Mouse (Mus musculus) urinary bladder, adult 18-20 months (tissue): ENCODE results near the gene Elmo1.

Experiments
- DNase-seq, 2 experiments: peaks; one replicate each; pipeline ENCODE4 v3.0.0; 2022; ENCODE audit warnings: low spot score in 2 of 2, mixed read lengths in 2 of 2

The Elmo1 gene

DNA sequence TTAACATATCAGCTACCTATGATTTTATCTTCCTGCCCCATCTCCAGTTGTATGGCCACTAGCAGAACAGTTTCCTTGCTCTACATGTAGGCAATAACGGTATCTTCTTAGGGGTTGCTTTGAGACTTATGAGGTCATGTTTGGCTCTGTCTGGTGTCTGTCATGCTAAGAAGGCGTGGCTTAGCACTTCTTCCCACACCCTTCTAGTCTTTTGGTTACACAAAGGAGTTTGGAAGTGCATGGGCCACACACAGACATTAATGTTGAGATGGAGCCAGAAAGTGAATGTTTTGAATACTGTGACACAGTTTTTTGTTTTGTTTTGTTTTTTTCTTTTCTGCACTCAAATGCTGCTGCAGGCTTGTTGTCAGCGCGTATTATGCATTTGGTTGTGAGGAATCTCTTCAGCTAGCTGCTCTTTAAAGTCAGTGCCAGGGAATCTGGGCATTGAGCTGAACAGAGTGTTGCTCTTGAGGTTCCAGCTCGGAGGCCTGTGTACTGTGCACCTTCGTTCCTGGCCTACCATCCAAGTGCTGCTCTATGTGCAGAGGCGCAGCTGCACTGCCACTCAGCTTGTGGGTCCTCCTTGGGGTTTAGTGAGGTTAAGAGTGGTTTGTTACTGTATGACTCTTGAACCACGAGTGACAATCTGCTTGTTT is 31.1 kb downstream of the Elmo1 start:
- no peak for DNase-seq

DNA sequence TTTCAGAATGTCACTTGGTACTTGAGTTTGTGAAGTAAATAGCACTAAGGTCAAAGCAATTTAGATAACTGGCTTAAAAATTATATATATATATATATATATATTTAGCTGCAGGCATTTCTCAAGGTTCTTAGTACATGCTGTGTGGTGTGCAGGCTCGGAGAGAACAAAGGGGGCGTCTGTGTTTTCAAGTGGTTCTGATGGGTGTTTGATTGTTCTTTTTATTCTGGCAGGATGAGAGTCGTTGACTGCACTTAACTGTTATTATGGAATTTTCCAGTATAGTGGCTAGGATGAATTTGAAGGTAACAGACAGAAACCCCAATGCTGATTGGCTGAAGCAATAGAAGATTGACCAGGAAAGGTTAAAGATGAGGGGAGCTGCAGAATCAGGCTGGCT is 33.6 kb downstream of the Elmo1 start:
- DNase-seq, result no peak

DNA sequence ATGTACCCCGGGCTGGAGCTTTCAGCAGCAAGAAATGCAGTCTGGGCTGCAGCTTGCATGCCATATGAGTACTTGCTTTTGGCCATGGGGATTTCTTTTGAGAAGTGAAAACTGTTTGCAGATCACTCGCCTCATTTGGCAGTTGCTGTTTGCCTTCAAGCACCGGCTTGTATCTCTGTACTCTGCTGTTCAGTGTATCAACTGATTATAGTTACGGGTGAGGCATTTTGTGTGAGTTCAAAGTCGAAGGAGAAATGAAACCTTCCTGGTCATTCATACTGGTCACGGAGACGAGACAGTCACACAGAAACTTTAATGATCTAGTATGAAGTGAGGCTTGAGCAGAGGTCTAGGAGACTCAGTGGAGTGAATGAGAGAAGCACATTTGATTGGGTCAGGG is 34.6 kb downstream of the Elmo1 start:
- DNase-seq, result no peak

DNA sequence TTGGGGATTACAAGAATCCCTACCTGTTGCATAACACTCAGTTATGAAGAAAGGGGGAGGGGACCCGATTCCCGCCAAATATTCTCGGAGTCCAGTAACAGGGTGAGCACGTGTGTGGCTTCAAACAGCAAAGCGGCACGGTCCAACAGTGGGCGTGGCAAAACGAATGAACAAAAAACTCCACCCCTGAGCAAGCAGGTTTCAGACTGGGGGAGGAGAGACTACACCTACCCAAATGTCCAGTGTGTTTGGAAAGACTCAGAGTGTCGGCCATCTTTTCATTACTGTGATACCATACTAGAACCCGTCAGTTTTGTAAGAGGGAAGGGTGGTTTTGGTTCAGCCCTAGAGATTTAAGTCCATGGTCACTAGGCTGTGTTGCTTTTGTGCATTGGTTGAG is 35.4 kb downstream of the Elmo1 start:
- no peak for DNase-seq

DNA sequence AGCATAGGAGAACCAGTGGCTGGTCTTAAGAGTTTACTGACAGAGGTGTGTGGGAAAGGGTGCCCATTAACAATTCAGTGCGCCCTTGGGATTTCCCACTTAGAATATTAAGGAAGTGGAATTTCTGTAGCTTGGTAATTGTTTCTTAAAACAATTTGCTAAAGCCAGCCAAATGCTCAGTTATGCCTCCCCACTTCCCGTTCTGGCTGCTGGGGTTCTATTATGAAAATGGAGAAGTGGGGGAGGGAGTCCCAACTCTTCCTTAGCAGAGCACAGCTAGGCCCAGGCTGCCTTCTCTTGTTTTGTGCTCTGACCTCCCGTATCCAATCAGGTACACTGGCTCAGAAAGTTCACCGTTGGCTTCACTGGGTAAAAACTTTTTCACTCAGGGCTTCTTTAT is 37.2 kb downstream of the Elmo1 start:
- no peak for DNase-seq

DNA sequence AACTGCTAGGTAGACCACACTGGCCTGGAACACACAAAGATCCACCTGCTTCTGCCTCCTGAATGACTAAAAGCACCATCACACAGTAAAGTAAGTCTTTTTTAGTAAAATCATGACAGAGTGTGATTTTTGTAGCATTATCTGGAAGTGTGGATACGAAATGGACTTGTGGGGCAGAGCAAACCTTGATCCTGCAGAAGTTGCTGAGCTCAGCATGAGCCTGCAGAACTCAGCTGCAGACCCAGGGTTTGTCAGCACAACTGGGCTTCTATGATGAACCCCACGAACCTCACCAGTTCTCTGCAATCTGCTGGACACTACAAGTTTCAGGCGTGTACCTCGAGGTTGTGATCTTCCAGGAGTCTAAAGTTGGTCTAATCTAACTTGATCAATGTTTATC is 37.7 kb downstream of the Elmo1 start:
- DNase-seq, result no peak

DNA sequence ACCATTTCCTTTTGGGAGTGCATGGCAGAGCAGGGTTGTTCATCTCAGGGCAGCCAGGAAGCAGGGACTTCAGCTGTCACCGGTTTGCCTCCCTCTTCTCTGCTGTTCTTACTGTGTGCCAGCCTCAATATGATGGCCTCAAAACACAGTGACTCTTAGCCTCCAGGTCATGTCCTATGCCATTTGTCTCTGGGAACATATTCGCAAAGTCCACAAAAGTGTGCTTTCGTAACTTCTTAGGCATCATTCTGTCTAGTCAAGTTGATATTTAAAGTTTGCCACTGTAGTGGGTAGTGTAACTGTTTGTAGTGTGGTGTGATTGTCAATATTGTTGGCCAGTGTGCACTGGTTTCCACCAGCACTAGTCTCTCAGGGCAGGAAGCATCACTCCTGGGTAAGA is 40.3 kb downstream of the Elmo1 start:
- no peak for DNase-seq

DNA sequence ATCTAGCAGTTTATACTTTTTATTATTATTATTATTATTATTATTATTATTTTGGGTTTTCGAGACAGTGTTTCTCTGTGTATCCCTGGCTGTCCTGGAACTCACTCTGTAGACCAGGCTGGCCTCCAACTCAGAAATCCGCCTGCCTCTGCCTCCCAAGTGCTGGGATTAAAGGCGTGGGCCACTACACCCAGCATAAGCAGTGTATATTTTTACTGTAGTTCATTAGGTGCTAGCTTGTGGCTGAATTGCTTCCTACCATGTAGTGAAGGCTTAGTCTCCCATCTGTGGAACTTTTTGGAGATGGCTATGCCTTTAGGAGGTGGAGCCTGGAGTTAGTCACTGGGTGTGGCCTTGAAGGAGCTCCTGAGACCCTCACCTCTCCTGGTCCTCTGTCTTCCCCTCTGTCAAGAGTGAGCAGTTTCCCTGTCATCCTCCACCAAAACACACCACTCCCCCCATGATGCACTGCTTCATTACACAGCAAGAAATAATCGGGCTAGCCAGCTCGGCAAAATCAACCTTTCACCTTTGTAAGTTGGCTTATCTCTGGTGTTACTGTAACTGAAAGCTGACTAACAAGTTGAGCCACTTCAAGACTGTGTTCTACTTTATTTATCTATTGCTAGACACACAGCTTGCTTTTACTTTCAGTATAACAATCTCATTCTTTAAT is 41.1 kb downstream of the Elmo1 start:
- peak in 1 of 2 experiments; percentile 38 for DNase-seq

DNA sequence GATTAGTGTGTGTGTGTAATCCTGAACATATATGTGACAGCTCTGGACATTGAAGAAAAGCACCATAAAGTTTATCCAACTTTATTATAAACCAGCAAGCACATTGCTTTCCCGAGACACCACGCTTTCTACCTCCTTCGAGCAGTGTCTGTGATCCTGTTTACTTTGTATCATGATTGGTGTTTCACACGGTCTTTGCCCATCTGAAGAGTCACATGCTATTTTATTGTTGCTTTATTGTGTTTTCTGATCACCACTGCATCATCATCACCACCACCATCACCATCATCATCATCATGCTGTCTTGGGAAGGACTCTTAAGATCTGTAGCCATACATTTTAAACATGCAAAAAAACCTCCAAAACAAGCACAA is 41.6 kb downstream of the Elmo1 start:
- no peak for DNase-seq

DNA sequence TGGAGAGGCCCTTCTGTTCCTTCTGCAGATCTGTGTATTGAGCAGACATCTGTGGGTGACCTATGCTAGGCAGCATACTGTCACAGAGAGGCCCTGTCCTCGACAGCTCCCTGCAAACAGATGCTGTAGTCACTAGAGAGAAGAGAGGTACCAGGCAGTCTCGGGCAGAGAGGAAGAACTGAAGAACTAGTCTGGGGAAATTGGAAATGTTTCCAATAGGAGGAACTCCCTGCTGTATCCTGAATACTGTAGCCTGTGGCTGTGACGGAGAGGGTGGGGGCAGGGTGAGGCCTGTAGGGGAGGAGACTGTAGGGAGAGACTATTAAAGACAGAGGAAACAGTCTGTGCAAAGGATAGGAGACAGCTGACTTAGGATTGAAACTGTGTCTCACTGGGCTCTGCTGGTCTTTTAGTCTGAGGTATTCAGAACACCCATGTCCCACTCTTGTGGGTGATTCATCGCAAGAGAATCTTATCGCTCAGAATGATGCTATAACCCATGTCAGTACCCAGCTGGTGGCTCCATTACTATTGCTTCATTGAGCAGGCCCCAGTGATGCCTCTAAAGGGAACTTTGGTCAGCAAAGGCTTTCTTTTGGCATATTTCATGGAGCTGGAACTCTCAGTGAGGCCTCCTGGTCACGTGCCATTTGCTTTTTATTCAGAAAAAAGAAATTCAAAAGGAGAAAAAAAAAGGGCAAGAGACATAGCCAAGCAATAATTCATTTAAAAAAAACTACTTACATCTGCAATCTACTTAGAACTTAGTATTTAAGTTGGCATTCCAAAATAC is 43.4 kb downstream of the Elmo1 start:
- no peak for DNase-seq

DNA sequence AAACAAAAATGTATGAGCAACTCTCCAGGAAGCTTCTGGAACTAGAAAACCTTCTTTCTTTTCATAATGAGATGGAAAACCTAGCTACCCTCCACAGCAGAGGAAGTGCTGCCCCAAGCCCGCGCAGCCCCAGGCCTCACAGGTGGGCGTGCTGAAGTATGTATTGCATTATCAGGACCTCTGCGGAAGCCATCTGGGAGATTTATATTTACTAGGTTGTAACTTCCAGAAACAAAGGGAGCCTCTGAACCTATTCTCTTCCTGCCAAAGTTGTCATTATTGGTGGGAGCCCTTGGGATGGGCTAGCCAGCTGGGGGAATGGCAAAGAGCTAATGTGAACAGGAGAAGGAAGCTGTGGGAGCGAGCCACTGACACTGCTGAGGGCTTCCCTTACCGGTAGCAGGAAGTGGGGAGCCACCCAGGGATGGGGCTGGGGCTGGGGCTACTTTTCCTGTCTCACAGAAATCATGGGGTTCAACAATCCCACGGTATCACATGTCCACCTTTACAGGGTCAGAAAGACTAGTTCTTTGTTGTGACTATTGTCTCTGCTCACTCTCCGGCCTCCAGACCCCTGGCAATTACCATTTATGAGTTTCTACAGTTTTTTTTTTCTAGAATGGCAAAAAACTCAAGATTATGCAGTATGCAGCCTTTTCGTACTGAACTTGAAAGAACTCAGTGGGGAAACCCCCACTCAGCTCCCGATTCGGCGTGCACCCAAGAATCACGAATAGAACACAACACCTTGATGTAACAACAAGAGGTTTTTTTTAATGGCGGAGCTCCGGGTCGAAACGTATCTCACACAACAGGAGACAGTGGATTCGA is 44.2 kb downstream of the Elmo1 start:
- DNase-seq, result no peak

DNA sequence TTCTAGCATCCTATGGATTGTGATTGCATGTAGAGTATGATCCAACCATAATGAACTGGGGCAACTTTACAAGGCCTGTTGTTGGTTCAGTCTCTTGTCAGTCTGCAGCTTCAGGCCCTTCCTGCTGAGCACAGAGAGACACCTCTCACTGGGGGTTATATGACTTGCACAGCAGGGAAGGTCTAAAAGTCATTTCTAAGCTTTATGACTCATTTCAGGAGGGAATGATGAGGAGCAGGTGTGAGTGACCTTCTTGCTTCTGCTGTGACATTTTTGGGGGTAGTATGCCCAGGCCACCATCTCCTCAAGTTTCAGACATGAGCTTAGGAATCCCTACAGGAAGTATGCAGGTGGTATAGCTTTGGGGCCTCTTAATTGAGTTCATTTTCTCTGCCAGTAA is 46.4 kb downstream of the Elmo1 start:
- DNase-seq, result no peak

DNA sequence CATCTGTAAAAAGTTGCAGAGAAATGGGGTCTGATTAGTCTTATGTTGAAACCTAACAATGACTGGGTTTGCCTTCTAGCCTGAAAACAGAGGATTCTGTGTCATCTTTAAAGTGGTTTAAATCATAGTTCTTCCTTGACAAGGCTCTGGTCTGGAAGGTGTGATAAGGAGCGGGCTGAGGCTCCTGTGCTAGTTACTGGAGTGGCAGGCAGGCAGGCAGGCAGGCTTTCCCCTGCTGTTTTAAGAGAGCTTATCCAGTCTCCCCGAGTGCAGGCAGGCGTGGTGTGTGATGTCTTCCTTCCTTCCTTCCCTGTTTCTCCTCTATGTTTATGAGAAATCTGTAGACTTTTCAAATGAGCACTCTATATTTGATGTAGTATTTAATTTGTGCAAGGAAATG is 48.1 kb downstream of the Elmo1 start:
- no peak for DNase-seq

DNA sequence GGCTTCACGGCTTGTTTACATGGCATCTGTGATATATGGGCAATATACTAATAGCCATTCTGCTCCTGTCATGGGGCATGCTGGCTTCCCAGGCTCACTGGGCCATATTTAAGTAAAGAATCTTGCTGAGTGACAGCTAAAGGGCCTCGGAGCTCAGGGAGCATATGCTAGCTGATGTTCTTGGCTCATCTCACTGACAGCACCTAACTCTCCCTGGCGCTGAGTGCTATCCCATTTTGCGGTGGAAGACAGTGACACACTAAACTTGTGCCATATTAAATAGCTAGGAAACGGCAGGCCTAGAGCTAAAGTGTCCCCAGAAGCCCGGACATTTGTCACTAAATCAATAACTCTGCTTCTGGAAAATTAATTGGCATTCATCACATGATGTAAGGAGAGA is 48.7 kb downstream of the Elmo1 start:
- no peak for DNase-seq

DNA sequence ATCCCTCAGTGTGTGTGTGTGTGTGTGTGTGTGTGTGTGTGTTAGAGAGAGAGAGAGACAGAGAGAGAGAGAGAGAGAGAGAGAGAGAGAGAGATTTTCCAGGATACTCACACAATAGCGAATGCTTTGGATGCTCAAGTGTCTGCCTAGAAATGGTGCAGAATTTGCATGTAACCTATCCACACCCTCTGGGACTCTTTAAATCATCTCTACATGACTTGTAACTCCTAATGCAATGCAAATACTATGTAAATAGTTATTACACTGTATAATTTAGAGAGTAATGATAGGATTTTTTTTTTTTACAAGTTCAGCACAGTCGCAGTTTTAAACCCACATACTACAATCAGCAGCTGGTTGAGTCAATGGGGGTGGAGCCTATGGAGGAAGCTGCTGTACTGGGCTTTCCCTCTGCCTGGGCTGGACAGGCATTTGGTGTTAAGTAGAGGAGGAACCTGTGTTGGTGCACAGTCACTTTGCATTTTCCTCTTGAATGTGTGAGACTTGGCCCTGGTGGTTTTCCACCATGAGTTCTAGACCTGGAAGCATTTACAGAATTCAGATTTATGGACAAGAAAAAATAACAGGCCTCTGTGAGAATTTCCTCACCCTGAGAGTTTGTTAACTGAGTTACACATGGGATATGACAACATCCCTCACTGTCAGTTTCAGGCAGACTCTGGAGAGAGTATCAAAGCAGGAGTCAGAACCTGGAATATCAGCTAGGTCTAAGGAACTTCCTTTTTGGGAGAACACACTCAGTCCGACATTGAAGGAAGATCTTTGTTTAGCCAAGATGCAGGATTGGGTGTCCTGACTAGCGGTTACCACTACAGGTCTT is 49.6 kb downstream of the Elmo1 start:
- DNase-seq, result no peak

DNA sequence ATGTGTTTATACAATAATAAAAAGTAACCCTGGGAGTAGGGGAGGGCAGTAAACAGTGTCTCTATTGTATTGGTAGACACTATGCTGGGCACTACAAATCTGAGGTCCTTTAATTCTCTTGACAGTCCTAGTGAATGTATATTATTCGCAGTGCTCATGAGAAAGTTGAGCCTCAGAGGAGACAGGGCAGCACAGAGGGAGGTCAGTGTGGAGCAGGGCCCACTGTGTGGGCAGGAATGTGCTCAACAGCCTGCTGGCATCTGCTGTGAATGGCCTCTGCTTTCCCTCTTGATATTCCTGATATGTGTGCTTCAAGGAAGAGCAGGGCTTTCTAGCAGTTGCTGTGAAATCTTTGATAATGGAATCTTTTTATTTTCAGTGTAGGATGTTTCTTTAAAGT is 52.2 kb downstream of the Elmo1 start:
- no peak for DNase-seq

DNA sequence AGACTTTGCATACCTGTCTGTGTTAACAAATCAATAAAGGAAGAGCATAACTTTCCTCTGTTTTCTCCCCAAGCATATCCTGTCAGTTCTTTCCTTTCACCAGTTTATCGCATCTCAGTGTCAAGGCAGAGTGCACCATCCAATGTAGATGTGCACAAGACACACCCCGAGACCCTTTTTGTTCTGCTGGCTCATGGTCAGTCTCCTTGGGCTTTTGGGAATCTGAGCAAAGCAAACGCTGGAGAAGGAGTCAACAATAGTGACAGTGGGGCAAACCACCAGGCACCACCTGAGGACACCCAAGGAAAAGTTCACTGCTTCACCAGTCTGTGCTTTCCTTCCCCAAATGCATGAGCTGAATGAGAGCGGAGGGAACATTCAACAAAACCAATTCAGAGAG is 56.5 kb downstream of the Elmo1 start:
- DNase-seq, result no peak

DNA sequence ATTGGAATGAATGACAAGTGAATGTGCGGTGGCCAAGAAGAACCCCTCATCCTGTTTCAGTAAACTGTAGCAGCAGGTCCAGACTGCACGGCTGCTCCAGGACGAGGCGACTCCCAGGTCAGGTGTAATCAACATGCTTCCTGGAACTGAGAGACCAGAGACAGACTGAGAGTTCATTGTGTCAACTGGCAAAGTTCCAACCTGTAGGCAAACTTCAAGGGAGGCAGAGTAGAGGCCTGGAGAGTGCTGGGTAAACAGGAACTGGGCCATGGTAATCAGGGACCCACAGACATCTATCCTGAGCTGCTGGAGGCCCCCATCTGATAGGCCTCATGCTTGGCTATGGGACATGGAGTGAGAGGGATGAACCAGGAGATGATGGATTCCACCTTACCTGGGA is 57.3 kb downstream of the Elmo1 start:
- no peak for DNase-seq

DNA sequence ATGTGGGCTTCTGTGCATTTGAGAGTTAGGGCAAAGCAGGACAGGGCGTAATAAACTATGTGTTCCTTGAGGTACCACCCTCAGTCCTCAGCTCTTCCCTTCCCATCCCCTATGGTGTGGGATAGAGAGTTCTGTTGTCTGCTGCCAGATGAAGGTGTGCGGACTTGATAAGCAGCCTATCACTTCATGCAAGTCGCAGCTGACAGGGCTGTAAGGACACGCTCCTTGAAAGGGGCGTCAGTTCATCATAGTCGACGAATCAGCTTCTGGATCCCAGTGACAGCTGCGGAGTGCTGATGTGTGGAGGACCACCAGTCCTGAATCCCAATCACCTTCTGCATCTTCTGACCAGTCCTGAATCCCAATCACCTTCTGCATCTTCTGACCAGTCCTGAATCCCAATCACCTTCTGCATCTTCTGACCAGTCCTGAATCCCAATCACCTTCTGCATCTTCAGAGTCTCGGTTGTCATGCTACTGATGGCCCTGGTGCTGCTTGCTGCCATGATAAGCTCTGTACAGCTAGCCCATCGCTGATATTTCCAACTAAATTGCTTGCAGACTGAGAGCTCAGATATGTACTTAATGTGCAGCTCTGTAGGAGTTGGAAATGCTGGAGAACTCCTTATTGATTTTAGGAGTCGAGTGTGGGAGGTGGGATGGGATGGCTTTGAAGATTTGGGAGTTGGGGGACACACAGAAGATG is 59.9 kb downstream of the Elmo1 start:
- no peak for DNase-seq

DNA sequence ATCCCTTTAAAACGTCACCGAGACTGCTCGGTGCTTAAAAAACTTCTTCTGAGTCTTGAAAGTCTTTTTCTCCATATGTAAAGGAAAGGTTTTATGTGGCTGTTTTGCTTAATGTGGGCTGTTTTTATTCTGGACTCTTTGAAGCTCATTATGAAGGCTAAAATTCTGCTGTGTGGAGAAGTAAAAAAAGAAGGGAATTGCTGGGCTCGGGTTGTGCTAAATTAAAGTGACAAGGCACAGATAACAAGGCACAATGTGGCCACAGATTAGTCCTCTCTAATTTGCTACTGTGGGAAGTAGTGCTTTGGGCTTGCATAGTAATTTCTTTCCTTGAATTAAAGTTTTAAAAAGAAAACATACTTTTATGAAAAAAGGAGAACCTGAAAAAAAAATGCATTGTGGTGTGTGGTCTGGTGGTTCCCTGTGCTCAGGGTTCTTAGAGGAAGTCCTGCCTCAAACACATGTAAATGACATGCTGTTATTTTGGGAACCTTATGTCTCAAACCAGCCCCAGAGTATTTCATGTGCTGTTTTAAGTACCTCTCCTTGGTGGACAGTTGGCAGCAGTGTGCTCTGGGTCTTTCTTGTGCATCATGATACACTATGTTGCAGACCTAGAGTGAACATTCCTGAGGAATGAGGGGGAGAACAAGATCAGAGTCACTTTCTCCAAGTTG is 61.0 kb downstream of the Elmo1 start:
- DNase-seq, result no peak
